27 mouse cellular contexts compared by ENCODE assay signal in the genomic region with DNA sequence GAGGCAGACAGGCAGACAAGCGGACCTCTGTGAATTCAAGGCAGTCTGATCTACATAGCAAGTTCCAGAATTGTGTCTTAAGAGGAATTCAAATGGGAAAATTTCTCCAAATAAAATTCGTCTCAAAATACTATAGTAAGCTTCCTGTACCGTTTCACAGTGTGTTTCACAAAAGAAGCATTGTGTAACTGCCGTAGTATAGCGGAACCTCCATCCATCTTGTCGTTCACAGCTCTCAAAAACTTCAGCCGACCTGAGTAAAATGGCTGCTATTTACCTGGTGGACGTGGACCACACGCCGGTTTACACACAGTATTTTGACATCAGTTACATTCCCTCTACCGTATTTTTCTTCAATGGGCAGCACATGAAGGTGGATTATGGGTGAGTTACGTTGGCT. TPM values are rescaled to one million over a fixed set of nuclear protein-coding genes. Genes with fewer than 3 reads are reported as not detected.
"Had no signal": no experiment of that assay in that cellular context is flagged by ENCODE, and none has a peak within 500 bp of the region (broad histone marks: within the 10 kb centered on the region; RNA-seq: fewer than 3 reads in every experiment).

No protein-coding gene starts in this region.

- H3K4me3 ChIP-seq: gastrocnemius, adult 2 months; heart, embryonic 10.5 days; heart, embryonic 12.5 days; hindbrain, embryonic 10.5 days; hindbrain, embryonic 13.5 days; hindbrain, embryonic 15.5 days; intestine, embryonic 15.5 days; layer of hippocampus, adult 2 months; limb, embryonic 13.5 days; limb, embryonic 15.5 days; liver, embryonic 13.5 days had no signal

- H3K27me3 ChIP-seq: hindbrain, embryonic 13.5 days; hindbrain, embryonic 15.5 days; intestine, embryonic 15.5 days; limb, embryonic 13.5 days; limb, embryonic 15.5 days; liver, embryonic 13.5 days had no signal

- H3K9me3 ChIP-seq: heart, embryonic 10.5 days; heart, embryonic 12.5 days; hindbrain, embryonic 10.5 days; hindbrain, embryonic 13.5 days; hindbrain, embryonic 15.5 days; intestine, embryonic 15.5 days; limb, embryonic 13.5 days; limb, embryonic 15.5 days; liver, embryonic 13.5 days had no signal

- DNase-seq: gastrocnemius, adult 2 months; gastrocnemius, postnatal 10 days; gastrocnemius, postnatal 25 days; heart, adult 18-20 months; heart, postnatal 10 days; heart, postnatal 4 days; kidney, adult 18-20 months; kidney, adult 8-10 months; kidney, postnatal 10 days; kidney, postnatal 4 days; layer of hippocampus, postnatal 36 days; left cerebral cortex, postnatal 4 days; liver, embryonic 13.5 days had no signal

- H3K9ac ChIP-seq: heart, embryonic 12.5 days; hindbrain, embryonic 13.5 days; hindbrain, embryonic 15.5 days; intestine, embryonic 15.5 days; limb, embryonic 13.5 days; limb, embryonic 15.5 days; liver, embryonic 13.5 days had no signal

- H3K36me3 ChIP-seq: hindbrain, embryonic 15.5 days had no signal

- ATAC-seq: inflammation-experienced regulatory T-cells, adult 6 months; intestine, embryonic 15.5 days; intestine, postnatal 0 days had no signal

- H3K4me2 ChIP-seq: heart, embryonic 12.5 days; hindbrain, embryonic 13.5 days; hindbrain, embryonic 15.5 days; intestine, embryonic 15.5 days; limb, embryonic 13.5 days; limb, embryonic 15.5 days; liver, embryonic 13.5 days had no signal

- H3K27ac ChIP-seq: gastrocnemius, adult 2 months; heart, embryonic 10.5 days; hindbrain, embryonic 10.5 days; hindbrain, embryonic 13.5 days; hindbrain, embryonic 15.5 days; intestine, embryonic 15.5 days; layer of hippocampus, adult 2 months; limb, embryonic 13.5 days; limb, embryonic 15.5 days; liver, embryonic 13.5 days had no signal

RNA-seq across cellular contexts. Expression of gene Hp, which starts 7.8 kb away (rescaled TPM):
- total RNA-seq: layer of hippocampus, adult 2 months; layer of hippocampus, postnatal 36 days; left cerebral cortex, postnatal 10 days had no signal

RNA-seq across cellular contexts. Expression of gene Pkd1l3, which starts 43.2 kb away (rescaled TPM):
- total RNA-seq: gastrocnemius, postnatal 25 days; heart, postnatal 25 days; heart, postnatal 4 days had no signal
- polyA plus RNA-seq: heart, embryonic 14.5 days; intestine, postnatal 0 days had no signal
